Mouse (Mus musculus) layer of hippocampus, postnatal 25 days (tissue): Measurements from ENCODE around the gene Ctsk. TPM values are rescaled to one million over a fixed set of nuclear protein-coding genes. Genes with fewer than 3 reads are reported as not detected.
"Not testable (repeated sequence)": the region's sequence is repeated elsewhere in the genome, so short reads cannot be mapped to it uniquely, and the experiment has no call there.

ENCODE experiments used
- DNase-seq, 2 experiments: peaks; one replicate each; pipeline ENCODE4 v3.0.0; 2022; ENCODE audit warnings: mixed read lengths in 2 of 2, low spot score in 1 of 2; ENCODE audit errors: extremely low spot score in 1 of 2
- total RNA-seq, 2 experiments: library from RNA; stranded (reverse); gene quantifications; 2 replicates each; pipeline ENCODE4 v1.2.3; 2021

Ctsk gene
- total RNA-seq, 2 experiments from 2014 or later, result 3.5 to 4.2 TPM

DNA sequence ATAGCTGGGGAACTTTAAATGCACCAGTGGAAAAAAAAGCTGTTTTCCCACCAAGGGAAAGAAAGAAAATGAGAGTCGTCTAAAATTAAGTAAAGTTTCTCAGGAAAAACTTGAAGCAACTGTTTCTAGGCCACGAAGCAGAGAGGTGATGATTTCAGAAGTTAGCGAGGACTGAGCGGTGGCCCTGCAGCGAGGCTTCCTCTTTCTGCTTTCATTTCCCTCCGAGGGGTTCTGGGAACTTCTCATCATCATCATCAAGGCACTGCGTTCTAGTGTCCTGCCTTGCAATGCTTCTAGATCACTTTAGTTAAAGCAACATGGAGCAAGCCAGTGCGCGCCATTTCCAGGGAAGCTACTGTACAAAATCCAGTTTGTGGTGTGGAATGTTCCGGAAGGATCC is 22.1 kb downstream of the Ctsk start:
- DNase-seq, result no peak

DNA sequence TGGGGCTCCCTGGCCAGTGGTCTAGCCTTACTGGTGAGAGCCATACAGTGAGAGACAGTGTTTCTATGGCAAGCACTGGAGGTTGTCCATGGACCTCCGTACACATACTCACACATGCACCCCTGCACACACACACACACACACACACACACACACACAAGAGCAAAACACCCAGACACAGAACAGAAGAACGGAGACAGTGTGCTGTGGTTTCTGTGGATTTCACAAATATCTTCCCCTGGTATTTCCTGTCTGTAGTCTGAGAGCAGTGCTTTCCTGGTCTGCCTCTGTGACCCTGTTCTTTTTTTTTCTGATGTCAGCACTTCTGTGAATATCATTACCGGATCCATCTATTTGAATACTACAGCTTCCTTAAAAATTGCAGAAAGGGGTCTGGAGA is 24.6 kb downstream of the Ctsk start:
- DNase-seq, result no peak

DNA sequence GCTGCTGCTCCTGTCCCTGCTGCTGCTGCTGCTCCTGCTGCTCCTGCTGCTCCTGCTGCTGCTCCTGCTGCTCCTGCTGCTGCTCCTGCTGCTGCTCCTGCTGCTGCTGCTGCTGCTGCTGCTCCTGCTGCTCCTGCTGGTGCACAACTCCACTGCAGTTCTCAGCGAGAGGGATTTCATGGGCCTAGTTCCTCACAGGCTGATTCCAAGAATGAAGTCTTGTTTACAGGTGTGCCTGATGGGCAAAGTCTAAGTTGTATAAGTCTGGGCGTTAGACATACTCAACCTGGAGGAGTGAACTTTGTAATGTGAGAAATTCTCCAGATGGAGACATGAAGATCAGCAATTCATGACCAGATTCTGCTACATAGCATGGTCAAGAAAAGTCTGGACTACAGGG is 25.6 kb downstream of the Ctsk start:
- DNase-seq, result no peak

DNA sequence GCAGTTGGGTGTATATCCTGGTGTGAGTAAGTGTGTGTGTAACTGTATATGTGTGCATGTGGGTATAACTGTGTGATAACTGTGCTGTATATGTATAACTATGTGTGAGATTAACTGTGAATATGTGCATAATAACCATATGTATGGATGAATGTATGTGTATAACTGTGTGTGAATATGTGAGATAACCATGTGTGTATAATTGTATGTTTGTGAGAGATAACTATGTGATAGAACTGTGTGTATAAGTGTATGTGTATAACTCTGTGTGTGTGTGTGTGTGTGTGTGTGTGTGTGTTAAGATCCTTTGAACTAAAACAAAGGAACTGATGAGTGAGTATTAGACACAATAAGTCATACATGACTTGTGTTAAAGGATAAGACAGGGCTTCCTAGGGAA is 27.1 kb downstream of the Ctsk start:
- DNase-seq, result no peak

DNA sequence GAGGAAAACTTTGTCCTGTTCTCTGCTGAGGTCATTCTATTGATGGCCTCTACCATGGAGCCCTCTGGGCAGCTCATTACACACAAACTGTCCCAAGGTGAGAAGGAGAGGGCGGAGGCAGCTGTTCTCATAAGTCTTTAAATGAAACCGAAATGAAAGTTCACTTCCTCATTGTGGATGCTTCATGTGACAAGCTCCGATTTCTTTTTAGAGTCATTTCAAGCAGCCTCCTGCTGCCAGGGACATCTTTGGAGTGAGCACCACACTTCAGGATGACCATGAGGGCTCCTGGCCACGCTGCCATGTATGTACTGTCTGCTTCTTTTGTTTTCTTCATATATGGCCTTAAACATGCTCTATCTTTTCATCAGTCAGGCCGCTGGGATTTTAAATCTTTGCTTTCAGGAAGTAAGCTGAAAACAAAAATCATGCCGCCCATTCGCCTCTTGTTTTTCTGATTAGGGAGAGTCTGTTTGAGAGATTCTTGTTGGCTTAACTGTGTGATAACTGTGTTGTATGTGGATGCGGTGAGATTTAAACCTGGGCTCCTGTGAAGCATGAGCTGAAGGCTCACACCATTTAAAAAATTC is 27.7 kb downstream of the Ctsk start, which contains the start of gene Ctss:
Gene Ctss (plus strand): TSS at position 165 of the 590 bp plus-strand sequence.
- DNase-seq, result no peak

DNA sequence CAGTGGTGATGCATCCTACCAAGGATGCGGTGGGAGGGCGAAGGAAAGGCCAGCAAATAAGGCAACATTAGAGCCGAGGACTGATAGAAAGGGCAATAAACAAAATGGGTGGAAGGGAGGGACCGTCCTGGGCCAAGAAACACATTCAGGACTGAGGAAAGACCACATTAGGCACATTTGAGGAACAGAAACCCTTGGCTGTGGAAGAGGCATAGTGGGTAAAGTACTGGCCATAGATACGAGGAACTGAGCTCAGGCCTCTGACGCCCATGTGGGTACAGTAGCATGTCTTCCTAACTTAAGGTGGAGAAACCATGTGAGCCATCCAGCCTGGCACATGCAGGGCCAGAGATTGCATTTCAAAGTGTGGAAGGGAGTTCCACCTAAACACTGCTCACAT is 30.8 kb downstream of the Ctsk start:
- DNase-seq, result no peak

DNA sequence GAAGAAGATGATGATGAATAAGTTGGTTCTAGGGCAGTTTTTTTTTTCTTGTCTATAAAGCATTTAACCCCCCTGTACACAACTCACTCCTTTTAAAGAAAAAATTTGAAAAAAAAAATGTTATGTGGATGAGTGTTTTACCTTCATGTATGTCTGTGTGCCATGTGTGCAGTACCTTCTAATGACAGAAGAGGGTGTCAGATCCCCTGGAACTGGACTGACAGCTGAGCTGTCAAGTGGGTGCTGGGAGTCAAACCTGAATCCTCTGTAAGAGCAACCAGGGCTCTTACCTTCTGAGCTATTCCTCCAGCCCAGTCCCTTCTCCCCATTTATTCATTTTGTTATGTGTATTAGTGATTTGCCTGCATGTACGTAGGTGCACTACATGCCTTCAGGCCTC is 32.0 kb downstream of the Ctsk start:
- no peak for DNase-seq

DNA sequence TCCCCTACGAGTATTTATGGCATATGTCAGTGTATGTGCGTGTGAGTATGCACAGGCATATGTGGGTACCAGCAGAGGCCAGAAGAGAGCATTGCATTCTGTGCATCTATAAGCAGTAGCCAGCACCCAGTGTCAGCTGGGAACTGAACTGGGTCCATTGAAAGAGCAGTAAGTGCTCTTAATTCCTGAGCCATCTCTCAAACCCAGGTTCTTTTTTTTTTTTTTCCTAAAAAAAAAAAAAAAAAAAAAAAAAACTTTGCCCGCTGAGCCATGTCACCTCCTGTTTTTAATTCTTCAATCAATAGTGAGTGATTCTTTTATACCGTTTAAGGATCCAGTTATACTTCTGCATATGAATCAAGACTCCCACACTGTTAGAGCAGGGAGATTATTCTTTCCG is 34.3 kb downstream of the Ctsk start:
- no peak for DNase-seq

DNA sequence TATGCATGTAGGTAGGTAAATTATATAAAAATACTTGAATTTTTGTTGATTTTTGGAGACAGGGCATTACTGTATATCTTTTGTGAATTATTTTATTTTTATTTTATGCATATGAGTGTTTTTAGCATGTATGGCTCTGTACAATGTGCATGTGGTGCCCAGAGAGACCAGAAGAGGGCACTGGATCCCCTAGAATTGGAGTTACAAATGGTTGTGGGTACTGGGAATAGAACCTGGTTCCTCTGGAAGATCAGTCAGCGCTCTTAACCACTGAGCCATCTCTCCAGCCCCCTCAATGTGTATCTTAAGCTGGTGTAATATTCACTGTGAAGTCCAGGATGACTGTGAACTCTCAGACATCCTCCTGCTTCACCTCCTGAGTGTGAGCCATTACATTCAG is 35.9 kb downstream of the Ctsk start:
- no peak for DNase-seq

DNA sequence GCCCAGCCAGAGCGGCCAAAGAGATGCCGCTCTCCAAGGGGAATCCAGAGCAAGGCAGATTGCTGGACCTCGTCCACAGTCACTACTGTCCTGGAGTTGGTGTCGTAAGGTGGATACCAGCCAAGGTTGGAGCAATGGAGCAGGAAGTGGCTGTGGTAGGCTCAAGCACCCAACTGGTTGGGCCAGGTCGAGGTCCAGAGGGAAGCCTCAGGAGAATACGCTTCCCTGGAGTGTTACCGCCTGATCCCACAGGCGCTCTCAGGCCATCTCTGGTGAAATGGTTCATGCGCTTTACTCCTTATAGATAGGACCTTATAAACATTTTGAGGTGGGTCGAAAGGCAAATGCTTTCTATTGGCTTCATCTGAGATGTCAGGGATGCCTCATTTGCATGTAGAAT is 39.9 kb downstream of the Ctsk start:
- no peak for DNase-seq

DNA sequence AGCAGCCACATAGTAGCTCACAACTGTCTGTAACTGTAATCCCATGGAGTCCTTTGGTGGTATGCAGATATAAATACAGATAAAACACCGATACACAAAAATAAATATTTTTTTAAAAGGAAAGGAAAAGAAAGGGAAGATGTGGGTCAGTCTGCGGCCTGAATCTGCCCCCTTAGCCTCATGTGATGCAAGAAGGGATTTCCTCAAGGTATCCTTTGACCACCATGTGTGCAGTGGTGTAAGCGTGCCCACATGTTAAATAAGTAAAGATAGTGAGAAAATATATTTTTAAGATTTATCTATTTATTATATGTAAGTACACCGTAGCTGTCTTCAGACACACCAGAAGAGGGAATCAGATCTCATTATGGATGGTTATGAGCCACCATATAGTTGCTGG is 40.8 kb downstream of the Ctsk start:
- DNase-seq, result no peak

DNA sequence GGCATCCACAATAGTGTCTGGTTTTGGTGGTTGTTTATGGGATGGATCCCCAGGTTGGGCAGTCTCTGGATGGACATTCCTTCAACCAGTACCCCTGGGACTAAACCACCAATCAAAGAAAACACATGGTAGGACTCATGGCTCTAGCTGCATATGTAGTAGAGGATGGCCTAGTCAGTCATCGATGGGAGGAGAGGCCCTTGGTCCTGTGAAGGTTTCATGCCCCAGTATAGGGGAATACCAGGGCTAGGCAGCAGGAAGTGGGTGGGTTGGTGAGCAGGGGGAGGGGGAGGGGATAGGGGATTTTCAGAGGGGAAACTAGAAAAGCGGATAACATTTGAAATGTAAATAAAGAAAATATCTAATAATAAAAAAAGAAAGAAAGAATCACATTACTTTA is 42.1 kb downstream of the Ctsk start:
- DNase-seq, result not testable (repeated sequence)

DNA sequence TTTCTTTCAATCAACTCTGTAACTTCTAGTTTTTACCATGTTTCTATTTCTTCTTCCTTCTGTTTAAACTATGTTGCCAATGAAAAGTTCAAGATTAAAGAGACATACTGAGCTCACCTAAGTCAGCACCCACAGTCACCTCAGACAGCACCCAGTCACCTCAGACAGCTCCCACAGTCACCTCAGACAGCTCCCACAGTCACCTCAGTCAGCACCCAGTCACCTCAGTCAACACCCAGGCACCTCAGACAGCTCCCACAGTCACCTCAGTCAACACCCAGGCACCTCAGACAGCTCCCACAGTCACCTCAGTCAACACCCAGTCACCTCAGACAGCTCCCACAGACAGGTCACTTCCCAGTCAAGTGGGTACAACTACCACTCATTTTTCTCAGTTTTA is 43.1 kb downstream of the Ctsk start:
- DNase-seq, result no peak

DNA sequence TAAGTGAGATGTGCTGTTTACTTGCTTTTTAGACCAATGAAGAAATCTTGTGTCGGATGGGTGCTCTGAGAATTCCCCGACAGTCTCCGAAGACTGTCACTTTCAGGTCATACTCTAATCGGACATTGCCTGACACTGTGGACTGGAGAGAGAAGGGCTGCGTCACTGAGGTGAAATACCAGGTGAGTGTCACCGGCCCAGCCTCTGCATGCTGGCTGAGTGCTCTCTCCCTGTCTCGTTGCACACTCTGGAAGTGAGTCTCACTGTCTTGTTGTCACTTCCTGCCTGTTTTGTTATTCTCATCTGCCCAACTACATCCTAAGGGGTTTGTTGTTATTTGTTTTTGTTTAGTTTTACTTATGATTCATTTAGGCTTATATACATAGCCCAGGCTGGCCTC is 43.9 kb downstream of the Ctsk start:
- no peak for DNase-seq

DNA sequence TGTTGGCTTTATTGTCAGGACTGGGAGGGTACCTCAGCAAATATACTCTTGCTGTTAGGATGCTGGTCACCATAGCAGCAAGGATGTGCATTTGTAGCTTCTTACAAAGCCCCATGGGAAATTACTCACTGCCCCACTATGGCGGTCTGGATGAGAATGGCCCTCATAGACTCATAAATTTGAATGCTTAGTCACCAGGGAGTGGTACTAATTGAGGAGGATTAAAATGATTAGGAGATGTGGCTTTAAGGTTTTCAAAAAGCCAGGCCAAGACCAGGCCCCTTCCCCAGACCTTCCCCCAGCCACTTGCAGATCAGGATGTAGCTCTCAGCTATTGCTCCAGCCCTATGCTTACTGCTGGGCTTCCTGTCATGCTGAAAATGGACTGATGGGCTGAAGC is 51.1 kb downstream of the Ctsk start:
- DNase-seq, result no peak

DNA sequence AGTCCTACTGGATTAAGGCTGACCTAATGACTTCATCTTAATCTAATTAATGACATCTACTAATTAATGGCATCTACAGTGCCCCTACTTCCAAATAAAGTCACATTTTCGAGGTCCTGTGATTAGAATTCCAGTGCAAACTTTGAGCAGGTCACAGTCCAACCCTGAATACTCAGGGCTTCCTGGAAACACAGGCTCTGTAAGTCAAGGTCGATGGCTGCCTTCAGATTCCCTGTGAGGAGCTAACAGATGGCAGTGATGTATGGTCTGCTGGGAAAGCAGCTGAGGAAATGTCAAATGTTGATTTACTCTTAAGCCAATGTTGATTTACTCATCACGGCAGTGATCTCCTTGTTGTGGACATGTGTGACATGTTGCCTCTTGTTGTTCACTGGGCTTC is 54.9 kb downstream of the Ctsk start:
- DNase-seq, result no peak

Other genes starting within 250 kb of the Ctsk start
- under 1 TPM; 0.22 to 0.52 TPM for gene Bnipl, start 248.1 kb upstream of the Ctsk start, total RNA-seq
- 10 to 100 TPM; 21.5 to 24.2 TPM for gene Mindy1, start 217.9 kb upstream of the Ctsk start, total RNA-seq
- gene Prune1, start 217.2 kb upstream of the Ctsk start, total RNA-seq, result 10 to 100 TPM; 20.6 to 22.6 TPM
- gene Anxa9, start 192.1 kb upstream of the Ctsk start, total RNA-seq, result 1 to 10 TPM in 1 of 2 experiments, under 1 TPM in 1; 0.47 to 1.2 TPM
- gene Cers2, start 184.5 kb upstream of the Ctsk start, total RNA-seq, result 10 to 100 TPM; 71.2 to 73.9 TPM
- gene Setdb1, start 142.1 kb upstream of the Ctsk start, total RNA-seq, result 10 to 100 TPM; 34.3 to 39.4 TPM
- gene 4930558C23Rik, start 96.4 kb upstream of the Ctsk start, total RNA-seq, result not detected
- gene Arnt, start 64.9 kb upstream of the Ctsk start, total RNA-seq, result 10 to 100 TPM; 28.5 to 40.4 TPM
- gene Ctss, start 27.5 kb downstream of the Ctsk start, total RNA-seq, result 10 to 100 TPM; 56.8 to 65.8 TPM
- not detected for gene Hormad1, start 60.4 kb downstream of the Ctsk start, total RNA-seq
- 10 to 100 TPM; 22.3 to 25.2 TPM for gene Golph3l, start 89.7 kb downstream of the Ctsk start, total RNA-seq
- 100 to 1,000 TPM; 298 to 321 TPM for gene Ensa, start 125.7 kb downstream of the Ctsk start, total RNA-seq
- 10 to 100 TPM; 54.6 to 61.6 TPM for gene Mcl1, start 159.5 kb downstream of the Ctsk start, total RNA-seq
- gene Adamtsl4, start 188.7 kb downstream of the Ctsk start, total RNA-seq, result 1 to 10 TPM; 3.7 to 4.0 TPM
- 1 to 10 TPM; 7.8 to 10.0 TPM for gene Ecm1, start 240.3 kb downstream of the Ctsk start, total RNA-seq